Mouse (Mus musculus): ENCODE data around the gene Mier2. TPM values are rescaled to one million over a fixed set of nuclear protein-coding genes. Genes with fewer than 3 reads are reported as not detected.

Mier2 gene
- total RNA-seq, 2 experiments from 2014 or later: 30.4 to 33.4 TPM

DNA sequence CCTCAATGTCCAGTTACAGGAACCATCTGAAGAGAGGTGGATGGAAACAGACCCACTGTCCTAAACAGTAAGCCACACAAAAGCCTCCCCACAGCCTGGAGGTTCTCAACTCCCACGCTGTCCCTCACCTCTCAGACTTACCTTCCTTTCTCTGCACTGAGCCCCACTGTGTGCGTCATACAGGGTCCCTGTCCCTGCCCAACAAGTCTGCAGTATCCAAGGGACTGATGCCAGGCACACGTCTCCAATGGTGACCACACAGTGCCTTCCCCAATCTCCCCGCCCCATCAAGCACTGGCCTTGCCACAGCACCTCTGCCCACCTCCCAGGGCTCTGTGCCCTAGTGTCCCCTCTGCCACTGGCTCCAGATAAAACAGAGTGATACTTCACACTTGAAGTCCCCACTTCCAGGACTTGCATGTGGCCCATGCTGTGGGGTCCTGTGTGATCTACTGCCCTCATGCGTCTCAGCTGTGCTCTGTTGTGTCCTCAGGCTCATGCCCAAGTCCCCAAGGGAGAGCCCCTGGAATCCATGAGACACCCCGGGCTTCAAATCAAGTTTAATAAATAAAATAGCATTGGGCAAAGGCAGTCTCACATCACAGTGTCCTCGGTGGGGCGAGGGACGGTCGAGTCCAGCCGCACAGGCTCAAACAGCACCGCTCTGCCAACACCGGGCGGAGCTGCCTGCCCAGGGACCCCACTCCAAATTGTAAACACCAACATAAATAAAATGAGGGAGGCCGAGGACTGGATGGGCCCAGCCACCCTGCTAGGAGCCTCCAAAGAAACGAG is 15.1 kb downstream of the Mier2 start:
- no peak for DNase-seq

DNA sequence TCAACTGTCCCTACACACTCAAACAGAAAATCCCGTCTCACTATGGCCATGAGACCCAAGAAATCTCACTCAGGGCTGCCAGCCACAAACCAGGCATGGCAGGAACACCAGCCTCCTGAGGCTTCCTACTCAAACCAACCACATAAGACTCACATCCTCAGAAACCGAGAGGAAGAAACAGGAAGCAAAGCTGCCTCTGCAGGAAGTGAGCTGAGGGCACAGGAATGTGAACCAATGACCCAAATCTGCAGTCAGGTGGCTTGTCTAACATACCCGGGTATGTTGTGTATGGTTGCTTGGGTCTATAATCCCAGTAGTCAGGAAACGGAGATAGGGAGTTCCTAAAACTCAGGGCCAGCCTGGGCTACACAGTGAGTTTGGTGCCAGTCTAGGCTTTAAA is 16.1 kb downstream of the Mier2 start:
- DNase-seq: no peak

DNA sequence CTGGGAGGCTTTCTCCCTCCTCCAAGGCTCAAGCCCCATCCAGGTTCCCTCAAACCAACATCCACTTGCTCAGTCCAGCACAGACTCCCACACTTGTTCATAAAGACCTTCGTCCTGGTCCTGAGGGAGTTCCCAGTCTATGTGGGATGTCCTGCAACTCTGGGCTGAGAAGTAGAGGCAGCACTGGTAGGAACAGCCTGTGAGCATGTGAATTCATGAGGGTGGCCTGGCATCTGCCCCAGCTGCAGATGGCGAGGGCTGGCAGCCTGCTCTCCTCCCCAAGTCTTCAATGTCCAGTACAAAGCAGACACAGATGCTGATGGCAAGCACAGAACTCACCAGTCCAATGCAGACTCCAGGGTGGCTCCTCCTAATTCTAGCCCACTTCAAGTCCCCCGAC is 16.7 kb downstream of the Mier2 start:
- DNase-seq: no peak

DNA sequence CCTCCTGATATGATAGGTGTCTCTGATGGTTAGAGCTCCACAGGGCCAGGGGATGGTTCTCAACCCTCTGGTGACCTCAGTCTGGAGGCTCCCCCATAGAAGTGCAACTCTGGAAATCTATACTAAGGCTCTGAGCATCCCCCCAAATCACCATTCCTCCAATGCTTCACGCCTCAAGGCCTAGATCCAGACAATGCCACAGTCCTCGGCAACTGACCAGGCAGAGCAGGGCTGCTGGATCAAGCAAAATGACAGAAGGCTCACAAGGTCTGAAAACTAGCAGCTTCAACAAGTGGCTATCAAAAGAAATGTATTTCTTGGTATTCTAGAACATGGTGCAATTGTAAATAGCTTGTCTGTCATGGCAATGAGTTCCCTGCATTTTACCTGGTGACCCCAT is 17.2 kb downstream of the Mier2 start:
- DNase-seq: no peak

DNA sequence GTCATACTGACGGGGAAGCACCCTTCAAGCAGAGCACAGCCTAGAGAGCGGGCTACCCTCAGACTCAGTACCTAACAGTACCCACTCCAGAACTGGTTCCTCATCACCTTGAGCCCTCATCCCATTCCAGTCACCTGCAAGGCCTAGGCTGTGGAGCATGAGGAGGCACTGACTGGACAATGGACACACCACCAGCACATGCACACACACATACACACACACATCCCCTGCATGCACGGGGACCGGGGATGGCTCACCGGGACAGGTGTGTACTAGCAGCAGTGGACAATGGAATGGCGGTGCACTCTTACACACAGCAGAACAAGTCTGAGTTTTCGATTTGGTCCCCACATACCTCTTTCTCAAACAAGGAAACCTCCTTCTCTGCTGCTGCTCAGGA is 17.7 kb downstream of the Mier2 start:
- no peak for DNase-seq

DNA sequence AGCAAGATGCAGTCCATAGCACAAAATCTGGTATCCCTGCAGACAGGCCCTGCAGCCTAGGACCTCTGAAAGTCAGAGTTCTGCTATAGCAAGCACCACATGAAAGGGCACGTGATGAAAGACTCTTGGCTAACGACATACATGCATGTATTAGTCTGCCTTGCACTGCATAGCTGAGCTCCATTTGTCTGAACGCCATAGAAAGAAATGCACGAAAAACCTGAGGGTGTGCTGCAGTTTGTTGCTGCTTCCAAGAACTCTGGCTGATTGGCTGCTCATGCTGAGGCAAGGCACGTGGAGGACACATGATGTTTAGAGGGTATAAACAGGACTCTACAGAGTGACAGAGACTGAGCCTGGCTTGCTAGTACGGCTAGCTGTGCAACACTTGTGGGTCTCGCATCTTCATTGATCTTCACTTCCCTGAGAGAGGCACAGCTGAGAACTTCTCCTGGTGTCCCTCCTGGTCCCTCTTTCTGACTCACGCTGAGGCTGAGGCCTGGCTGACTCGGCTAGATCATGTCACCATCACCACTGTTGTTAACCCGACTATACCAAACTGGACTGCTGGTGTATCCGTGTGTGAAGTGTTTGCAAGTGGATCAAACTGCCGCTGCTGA is 18.4 kb downstream of the Mier2 start:
- no peak for DNase-seq

DNA sequence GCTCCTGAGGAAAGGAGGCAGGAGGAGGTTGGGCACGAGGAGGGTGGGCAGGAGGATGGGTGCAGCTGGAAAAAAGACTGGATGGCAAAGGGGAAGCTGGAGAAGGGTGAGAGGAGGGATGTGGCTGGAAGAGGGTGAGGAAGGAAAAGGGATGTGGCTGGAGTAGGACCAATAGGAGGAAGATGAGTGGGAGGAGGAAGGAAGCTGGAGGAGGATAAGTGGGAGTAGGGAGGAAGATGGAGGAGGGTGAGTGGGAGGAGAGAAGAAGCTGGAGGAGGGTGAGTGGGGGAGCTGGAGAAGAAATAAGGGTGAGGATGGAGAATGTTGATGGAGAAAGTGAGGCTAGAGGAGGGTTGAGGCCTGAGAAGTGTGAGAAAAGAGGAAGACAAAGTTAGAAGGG is 19.6 kb downstream of the Mier2 start:
- DNase-seq: no peak

DNA sequence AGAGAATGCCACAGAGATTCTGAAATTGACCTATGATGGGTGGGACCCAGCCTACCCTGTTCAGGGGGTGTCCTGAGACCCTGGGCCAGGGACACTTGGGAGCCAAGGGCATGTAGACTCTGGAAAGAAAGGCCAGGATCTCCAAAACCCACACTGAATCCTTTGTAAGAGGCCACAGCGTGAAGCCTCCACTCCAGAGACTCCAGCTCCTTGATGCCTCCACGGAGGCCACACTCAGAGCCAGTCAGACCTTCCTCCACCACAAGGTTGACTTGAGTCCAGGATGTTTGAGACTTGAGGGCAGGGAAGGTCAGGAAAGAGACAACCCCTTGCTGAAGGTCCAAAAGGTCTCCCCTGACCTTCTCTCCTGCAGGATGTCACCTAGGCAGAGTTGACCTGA is 20.6 kb downstream of the Mier2 start:
- no peak for DNase-seq

DNA sequence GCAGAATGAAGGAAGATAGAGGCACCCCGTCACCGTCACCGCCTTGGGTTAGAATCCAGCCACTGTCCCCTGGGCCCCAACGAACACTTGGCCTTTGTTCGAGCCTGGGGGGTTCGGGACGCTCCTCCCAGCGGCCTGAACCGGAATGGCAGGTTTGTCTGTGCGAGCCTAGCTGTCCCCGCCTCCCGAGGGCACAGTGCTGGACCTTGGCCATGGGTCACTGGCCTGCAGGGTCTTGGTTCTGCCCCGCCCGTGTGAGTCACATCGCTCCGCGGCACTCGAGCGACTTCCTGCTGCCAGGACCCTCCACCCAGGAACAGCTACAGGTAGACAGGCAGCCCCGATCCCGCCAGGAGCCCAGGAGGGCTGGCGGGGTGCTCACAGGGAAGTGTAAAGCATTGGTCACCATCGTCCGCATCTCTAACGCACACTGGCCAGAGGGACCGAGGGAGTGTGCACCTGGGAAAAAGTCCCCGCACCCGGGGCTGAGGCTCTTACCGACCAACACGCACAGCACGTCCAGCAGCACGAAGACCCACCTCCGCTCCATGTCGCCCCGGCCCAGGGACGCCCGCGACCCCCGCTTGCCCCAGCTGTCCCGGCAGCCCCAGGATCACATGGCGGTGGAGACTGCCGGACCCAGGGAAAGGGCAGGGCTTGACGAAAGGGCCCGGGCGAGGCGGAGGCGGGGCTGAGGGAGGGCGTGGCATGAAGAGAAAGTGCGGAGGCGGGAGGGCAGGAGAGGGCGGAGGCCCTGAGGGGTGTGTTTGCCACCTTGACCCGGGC is 21.7 kb downstream of the Mier2 start, which contains the start of gene Plpp2:
Gene Plpp2 (minus strand): TSS at position 671 of the 786 bp plus-strand sequence.
- peak; percentile 92 for DNase-seq

DNA sequence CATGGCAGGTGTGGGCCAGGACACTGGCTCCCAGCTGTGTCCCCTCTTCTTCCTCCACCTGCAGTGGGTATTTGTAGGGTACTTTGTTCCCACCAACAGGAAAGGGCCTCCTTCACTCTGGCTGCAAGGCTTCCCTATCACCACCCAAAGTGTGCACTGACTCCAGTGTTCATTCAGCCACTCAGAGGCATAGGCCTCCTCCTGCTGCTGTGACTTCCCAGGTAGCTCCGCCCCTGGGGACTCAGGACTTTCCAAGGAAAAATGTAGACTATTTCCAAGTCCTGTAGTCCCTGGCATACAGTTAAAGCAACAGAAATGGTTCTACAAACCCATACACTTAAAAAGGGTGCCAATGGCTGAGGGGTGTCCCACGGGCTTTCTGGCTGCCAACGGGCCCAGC is 22.3 kb downstream of the Mier2 start:
- DNase-seq: no peak

DNA sequence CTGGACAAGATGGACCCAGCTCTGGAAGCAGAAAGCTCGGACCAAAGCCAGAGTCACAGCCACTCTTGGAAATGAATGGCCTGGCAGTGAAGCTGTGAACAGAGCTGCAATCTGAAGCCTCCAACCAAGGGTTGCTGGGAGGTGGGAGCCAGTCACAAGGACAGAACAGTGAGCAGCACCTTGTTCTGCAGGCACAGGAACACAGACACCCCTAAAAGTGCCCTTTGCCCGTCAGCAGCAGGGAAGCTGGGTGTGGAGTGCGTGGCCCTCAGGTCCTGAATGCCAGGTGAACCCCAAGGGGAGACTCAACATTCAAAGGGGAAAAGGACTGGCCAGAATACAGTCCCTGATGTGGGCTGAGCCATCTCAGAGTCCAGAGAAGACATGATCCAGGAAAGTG is 23.4 kb downstream of the Mier2 start:
- DNase-seq: no peak

DNA sequence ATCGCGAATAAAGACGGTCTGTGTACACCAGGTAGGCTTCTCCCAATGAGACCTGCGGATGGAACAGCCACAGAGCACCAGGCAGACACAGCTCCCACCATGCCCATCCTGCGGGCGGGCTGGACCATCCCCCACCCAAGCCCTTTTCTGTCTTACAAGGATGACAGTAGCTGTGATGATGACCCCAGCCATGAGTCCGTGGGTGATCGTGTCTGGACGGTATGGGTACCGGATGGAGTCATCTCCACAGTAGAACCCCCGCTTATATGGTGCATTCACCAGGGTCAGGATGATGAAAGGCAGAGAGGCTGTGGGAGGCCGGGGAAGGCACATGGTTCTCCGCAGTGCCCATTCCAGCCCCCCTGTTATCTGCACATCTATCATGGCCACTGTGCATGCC is 24.3 kb downstream of the Mier2 start:
- no peak for DNase-seq

DNA sequence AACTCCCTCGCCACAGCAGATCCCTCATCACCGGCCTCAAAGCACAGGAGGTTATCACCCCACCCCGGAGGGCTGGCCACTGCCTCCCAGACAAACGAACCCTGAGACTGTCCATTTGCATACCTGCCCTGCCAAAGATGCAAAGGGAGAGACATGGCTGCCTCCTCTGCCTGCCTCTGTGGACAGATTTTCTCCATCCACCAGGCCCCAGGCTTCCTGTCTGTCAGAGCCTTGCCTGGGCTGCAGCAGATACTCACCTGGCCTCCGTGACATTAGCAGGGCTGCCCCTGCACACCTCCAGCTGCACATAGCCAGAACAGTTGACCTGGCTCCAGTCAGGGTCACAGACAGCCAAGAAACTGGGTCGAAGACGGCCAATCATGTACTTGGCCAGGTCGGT is 24.8 kb downstream of the Mier2 start:
- DNase-seq: no peak

DNA sequence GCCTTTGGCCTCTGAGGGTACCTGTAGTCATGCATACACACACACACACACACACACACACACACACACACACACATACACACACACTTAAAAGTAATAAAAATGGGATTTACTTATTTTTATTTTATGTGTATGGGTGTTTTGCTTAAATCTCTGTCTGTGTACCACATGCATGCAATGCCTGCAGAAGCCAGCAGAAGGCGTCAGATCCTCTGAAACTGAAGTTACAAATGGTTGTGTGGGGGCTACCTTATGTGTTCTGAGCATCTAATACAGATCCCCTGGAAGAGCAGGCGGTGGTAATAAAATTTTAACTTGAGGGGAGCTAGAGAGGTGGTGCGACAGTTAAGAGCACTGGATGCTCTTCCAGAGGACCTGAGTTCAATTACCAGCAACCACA is 26.9 kb downstream of the Mier2 start:
- DNase-seq: no peak

DNA sequence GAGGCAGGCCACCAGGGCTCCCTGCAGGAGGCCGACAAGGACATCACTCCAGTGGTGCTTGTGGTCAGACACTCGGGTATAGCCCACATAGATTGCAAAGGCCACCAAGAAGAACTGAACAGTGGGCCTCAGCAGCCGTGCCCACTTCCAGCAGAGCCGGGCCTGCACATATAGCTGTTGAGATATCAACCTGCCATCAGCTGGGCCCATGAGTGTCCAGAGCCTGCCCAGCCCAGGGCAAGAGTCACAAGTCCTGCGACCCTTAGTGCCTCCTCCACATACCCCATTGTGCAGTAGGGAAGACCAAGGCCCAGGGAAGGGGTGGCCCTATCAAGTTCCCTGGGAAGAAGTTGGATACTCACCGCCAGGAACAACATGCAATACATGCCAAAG is 27.6 kb downstream of the Mier2 start:
- no peak for DNase-seq

DNA sequence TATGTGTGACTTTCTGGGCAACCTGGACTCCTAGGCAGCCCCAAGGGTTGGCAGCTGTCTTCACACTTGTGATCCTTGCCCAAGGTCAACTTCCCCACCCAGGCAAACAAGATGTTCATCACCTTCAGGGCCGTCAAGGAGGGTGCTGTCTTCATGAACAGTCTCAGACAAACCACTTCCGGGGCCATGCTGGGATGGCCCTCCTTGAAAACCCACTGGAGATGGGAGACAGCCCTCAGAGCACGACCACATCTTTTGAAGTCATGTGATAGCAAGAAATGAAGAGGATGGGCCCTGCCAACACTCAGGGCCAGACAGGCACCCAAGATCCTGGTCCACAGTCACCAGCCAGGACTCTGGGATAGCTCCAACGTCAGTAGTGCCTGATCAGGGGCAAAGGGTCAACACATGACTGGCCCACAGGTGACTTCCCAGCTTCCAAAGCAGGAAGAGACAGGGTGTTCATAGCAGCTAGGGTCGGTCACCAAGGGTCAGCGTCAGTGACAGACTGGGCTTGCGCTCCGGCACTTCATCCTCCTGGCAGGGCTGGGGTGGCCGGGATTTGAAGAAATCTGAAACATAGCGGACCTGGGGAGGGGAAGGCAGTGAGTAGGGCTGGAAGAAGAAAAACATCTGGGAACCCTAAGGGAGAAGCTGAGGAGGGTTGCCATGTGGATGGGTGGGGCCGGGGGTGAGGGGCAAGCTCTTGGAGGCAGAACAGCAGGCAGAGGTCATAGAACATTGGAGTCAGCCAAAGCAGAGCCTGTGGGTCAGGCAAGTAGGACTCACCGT is 28.1 kb downstream of the Mier2 start:
- DNase-seq: no peak

DNA sequence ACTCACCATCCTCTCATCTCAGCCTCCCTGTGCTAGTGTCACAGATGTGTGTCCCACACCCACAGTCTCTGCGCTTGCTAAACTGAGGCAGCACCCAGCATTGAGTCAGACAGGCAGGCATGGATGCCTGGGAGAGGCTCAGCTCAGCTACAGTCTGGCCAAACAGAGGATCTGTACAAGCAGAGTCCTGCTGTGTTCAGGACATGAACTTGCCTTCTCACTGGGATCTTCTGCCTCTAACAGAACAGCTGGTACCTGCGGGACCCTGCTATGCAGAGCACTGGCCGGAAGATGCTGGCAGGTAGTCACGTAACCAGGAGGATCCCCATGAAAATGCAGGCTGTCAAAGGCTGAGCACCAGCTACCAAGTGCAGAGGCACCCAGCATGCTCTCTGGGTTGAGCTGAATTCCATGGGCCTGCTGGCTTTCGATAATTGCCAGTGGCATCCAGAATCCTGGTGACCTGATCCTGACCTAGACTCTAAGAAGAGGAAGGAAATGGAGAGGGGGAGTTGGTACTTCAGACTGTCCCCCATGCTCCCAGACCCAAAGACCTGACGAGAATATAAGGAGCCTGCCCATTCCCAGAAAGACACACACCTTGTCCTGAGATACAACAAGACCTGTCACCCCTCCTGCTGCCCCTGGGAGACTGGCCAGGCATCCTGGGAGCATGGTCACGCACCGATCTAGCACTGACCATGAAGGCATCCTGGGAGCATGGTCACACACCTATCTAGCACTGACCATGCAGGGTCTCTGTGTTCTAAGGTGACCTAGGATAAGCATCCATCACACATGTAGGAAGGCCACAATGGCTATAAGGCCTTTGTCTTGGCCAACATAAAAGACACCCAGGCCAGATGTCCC is 29.3 kb downstream of the Mier2 start:
- DNase-seq: no peak

DNA sequence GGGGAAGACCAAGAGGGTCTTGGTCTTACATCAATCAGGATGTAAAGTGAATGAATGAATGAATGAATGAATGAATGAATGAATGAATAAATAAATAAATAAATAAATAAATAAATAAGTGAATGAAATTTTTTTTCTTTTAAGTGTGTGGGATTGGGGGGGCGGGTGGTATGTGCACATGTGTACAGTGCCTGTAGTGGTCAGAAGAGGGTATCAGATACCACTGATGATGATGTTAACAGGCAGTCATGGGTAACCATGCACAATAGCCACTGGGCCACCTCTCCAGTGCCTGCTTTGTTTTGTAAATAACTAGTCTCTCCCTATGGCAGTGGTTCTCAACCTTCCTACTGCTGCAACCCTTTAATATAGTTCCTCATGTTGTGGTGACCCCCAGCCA is 30.6 kb downstream of the Mier2 start:
- DNase-seq: no peak

DNA sequence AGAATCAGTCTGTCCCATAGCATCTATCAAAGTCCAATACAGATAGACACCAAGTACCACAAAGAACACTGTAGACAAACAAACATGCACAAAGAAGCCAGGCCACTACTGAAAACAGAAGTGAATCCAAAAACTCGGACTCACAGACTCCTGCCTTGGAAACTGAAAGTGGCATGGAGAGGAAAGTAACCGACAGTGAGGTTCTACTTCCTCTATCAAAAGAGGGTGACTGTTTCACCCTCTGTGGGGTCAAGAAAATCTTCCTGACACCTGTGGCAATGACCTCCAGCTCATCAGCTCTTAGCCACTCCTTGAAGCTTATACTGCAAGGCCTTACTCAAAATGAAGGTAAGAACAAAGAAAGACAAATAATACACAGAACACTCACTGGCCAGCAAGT is 48.3 kb downstream of the Mier2 start:
- no peak for DNase-seq

DNA sequence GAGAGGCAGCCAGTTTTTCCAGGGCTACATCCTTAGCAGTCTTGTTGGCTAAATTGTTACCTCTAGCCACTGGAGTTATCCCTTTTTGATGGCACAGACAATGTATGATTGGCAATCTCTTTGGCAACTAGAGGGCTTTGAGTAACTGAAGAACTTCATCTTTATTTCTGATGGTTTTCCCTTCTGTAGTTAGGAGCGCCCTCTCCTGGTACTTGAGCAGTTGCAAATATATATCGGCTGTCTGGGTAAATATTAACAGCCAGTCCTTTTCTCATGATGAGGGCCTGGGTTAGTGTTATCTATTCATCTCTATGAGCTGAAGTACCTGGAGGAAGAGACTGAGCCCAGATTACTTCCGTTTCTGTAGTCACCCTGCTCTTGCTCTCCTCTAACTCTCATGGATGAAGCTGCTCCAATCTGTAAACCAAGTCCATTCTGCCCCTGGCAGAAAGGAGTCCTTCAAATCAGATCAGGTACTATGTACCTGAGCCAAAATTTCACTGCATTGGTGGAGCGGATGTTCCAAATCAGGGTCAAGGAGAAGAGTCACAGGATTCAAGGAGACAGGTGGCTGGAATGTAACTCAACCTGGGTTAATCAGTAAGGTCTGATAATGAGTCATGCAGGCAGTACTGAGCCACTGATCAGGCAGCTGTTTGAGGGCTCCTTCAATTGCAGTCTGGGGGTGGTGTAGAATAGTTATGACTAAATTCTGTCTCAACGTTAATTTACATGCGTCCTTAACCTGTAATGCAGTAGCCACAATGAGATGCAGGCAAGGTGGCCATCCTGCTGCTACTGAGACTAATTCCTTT is 52.0 kb downstream of the Mier2 start:
- DNase-seq: no peak

Measured in adrenal gland, postnatal 36 days (tissue).